Mouse (Mus musculus) left cerebral cortex, postnatal 25 days (tissue): ENCODE measurements at regions not wholly inside any gene's neighbourhood (a gene's known extent, or its start where the extent isn't known, plus 50 kb on each side); places are given as distances from the start of the nearest gene placed in this dataset.
A peak's percentile ranks its signal among the peaks of the same experiment; 100 is the strongest.

Experiments
- DNase-seq, 2 experiments: peaks; one replicate each; pipeline ENCODE4 v3.0.0; 2022; ENCODE audit warnings: low spot score in 2 of 2, mixed read lengths in 1 of 2
- intact Hi-C: fragments of 180-260 bp; cut with DNase I; formaldehyde crosslinking; loops from one replicate; pipeline ENCODE4 v1.15.1; 2025

DNA sequence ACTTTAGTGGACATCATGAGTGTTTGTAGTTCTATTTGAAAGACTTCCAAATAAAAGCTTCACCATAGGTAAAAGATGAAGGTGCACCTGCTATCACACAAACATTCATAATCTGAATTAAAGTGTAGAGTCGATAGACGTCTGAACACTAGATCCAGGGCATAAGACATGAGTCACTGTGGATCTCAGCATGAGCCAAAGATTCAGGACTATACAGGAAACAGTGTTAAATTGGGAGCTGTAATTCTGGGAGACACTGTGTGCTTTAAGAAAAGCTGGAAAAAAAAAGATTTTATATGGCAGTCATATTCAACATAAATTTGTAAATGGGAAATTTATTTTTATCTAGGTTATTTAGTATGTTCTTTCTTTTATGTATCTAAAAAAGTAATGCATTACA is 160.5 kb downstream of the Pdha2 start:
- peak; percentile 3 to 70 for DNase-seq
- intact Hi-C loops = no loop called here

DNA sequence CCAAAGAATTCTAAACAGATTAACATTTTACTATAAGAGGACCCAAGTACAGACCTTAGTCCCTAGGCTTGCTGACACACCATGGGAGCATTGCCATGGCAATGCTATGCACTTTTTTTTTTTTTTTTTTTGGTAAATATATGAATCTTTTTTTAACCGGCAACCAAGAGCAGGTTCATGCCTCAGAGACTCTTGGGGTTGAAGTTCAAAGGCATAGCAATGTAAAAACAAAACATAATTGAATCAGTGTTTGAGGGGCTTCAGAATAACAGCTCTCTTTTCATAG is 197.9 kb downstream of the Pdha2 start:
- DNase-seq = no peak
- intact Hi-C loops = no loop called here

DNA sequence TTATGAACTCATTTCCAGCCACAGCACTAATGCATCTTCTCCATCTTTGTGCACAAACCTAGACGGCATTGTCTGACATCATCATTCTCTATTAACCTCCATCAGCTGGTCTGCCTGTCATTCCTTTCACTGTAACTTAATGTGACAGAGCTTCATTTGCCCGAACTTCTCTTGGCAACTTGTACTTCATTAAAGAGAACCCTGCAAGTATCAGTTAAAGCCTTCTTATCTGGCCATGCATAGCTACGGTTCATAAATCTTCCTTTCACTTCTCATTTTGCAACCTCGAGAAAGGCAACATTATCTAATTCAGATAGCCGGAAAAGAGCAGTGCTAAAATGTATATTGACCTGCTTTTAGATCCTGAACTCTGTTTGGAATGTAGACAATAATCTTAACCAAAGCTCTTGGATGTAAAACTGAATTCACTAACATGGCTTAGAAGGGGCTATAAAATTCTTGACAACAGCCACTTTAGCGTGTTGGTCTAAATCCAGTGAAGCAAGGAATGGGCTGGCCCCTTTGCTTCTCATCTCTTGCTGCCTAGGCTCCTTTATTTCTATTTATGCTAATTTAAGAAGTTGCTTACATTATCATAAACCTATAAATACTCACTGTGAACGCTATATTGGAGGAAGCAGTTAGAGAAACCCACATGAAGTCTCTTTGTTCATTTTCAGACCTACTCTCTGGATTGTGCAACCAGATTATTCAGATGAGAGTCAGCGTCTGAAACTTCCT is 198.5 kb downstream of the Pdha2 start:
- peak in 1 of 2 experiments; percentile 5 for DNase-seq

DNA sequence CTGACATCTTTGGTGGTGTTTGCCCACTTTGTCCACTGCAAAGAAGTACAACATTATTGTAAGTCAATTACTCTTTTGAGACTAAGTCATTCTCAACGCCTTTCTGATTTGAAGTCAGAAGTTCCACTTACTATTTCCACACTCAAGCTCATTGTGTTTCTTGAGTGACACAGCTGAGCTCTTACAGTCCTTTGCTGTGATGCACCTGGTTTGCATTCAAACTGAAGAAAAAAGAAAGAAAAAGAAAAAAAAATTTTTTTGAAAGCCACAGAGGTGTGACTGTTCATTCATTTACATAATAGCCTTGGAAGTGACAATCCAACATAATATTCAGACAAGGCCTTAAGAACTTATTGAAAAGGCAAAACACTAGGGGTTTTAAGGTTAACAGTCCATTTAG is 199.2 kb downstream of the Pdha2 start:
- no peak for DNase-seq
- intact Hi-C loops = no loop called here

More for the DNA sequence above, 198.5 kb downstream of the Pdha2 start:
- intact Hi-C loops = no loop called here

DNA sequence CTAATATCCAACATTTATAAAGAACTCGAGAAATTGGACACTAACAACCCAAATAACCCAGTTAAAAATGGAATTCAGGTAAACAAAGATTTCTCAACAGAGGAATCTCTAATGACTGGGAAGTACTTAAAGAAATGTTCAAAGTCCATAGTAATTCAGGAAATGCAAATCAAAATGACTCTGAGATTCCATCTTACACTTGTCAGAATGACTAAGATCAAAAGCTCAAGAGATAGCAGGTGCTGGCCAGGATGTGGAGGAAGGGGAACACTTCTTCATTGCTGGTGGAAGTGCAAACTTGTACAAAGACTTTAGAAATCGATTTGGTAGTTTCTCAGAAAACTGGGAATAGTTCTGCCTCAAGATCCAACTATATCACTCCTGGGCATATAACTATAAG is 203.4 kb downstream of the Pdha2 start:
- DNase-seq = no peak
- intact Hi-C loops = no loop called here

DNA sequence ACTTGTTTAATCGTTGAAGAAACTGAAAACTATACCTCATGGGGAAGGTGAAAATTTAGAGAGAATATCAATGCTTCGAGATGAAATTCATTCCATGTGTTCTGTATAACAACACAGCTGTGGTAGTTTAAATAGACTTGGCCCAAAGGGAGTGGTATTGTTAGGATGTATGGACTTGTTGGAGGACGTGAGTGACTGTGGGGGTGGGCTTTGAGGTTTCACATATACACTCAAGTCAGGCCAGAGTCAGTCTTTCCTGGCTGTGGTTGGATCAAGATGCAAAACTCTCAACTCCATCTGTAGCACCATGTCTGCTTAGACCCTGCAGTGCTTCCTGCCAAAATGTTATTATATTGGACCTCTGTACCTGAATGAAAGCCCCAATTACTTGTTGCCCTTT is 206.3 kb downstream of the Pdha2 start:
- no peak for DNase-seq
- intact Hi-C loops = no loop called here

DNA sequence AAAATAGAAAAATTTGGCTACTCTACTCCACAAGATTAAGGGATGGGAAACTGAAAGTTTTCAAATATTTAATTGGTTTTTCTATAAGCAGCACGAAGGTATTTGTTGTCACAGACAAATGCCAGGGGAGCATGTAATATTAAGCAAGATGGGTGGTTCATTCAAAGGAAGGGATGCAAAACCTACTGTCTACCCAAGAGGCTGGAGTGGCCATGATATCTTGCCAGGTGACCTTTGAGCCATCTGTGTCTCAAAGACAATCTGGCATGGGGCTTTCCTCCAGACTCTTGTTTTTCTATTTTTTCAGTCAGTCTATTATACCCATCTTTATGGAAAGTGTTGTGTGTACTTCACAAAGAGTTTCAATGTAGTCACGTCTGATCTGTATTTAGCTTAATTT is 208.6 kb downstream of the Pdha2 start:
- intact Hi-C loops = no loop called here
- no peak for DNase-seq

DNA sequence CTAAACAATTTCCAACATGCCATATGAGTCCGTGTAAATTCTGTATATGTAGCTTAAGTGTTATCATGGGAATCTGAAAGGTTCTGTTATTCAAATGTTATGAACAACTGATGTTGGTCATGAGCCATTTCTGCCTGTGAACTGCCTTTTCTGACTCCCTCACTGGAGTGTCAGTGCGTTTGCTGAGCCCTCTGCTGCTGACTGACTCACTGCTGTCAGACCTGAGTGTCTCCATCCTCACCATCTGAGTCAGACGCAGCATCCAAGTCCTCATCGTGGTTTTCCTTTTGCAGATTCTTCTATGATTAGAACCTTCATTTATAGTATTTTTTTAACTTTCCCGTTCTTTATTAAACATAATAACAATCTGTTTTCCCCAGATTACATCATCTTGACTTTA is 223.9 kb downstream of the Pdha2 start:
- intact Hi-C loops = no loop called here
- DNase-seq = peak in 1 of 2 experiments; percentile 21

DNA sequence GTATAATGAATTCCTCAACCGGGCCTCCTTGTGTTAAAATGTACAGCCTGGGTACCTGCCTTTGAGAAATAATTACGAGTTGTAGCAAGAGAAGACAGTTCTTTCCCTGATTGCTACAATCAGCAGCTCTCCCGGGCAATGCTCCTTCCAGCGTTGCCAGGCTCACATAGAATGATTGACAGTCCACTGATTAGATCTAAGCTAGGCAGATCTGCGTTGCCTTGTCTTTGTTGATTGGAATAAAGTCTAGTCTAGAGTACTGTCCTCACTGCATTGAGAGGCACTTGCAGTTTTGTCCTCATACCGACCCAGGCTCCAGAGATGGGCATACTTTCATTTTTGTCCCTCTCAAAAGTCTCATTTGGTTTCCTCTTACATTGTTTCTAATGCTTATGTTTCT is 238.6 kb downstream of the Pdha2 start:
- no peak for DNase-seq
- intact Hi-C loops = no loop called here

DNA sequence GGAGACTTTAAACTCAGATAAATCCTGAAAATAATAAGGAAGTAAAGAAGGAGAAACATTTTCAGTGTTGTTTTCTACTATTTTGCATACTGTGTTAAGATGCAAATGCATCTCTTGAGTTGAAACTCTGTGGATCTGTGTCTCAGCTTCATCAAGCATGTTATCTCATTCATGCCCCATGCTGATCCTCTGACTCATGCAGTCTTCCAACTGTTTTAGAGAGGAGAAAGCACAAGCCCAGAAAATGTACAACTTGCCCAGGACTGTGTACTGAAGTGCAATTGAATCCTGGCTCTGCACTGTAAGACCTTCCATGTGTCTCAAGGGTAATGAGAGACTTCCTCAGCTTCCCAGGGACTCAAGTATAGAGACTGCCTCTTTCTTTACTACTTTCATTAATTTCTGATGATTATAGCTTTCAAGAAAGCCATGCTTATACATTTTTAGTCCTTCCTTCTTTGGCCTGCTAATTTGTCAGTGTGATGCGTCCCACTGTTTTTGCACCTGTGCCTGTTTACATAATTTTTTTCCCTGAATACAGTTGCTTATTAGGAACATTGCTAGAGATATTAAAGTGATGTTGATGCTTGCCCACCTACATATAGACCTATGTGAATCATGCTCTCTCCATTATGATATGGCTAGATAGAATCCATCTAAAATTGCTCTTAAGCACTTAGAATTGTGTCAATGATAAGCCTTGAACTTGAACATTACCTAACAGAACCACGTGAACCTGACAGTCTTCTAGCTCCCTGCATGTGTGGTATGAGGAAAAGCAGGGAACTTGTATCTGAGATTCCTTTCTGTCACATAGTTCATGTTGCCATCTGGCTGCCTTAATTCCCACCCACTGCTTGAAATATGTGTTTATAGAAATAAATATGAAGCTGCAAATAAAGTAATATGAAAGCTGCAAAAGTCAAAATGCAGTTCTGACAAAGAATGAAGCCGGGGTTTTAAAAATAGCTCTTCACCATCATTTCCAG is 242.0 kb downstream of the Pdha2 start:
- DNase-seq = no peak
- intact Hi-C loops = no loop called here

DNA sequence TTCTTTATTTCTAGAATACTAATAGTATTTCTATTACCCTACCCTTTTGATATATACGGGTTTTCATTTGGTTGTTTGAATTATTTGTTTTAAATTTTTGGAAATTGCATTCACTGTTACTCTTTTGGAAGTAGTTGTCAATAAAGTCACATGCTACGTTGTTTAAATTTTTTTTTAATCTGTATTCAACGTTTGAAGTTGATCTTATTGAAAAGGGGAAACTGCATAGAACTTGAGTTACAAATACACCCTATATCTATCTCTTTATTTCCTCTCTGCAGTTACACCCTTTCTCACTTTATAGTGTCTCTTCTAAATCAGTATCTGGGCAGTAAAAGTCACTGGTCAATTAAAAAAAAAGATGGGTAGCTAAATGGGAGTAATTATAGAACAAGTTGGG is 243.6 kb downstream of the Pdha2 start:
- intact Hi-C loops = no loop called here

DNA sequence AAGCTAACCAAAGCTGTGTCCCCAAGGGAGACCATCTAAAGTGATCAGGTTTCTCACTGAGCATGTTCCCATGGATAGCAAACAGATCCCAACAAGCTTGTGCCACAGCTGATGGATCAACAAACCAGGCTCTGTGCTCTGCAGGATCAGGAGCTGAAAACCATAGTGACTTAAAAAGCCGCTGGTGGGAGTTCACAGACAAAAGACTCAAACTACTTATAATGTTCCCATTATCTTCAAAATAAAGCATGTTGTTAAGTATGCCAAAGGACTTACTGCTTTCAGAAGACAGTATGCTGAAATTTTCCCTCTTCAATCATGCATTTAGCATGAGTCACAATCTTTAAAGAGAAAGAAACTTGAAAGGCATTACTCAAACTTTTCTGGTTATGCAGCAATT is 254.5 kb downstream of the Pdha2 start:
- no peak for DNase-seq
- intact Hi-C loops = no loop called here

More for the DNA sequence above, 243.6 kb downstream of the Pdha2 start:
- no peak for DNase-seq

DNA sequence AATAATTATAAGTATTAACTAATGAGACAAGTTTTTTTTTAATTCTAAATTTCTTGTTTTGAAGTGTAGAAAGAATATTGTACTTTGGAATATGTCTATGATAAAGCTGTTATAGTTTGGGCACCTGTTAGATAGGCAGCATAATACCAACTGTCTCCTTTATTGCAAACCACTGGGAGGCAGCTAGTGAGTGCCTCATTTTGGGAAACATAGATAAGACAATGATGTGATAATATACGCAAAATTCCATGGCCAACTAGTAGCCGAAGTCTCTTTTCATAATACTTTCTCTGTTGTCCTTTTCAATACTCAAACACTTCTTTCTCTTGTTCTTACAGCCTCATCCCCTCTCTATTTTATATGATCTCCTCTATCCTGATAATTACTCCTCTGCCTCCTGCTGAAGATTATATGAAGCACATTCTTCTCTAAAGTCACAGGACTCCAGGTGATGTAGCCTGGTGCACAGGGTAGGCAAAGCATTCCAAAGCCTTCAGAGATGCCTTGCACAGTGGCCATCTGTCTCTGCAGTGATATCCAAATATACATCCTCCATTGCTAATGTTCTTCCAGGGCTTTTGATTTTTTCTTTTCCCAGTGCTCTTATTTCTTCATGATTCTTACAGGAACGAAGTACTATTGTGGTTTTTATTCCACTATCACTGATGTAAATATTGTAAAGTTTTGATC is 259.9 kb downstream of the Pdha2 start:
- intact Hi-C loops = no loop called here
- DNase-seq = no peak

DNA sequence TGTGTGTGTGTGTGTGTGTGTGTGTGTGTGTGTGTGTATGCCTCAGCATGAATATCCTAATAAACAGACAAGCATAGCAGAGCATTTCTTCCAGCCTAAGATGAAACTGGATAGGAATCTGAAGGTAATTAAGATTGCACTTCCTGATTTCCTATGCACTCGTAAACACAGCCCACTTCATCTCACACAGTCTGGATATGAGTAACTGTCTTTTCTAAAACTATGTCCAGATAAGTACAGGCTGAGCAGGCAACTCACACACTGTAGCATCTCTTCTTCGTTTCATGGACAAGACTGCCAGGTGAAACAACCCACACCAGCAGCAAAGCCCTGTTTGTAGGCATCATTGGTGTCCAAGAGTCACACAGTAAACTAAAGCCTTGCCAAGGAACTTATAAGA is 261.1 kb downstream of the Pdha2 start:
- intact Hi-C loops = no loop called here
- DNase-seq = peak; percentile 16 to 58

DNA sequence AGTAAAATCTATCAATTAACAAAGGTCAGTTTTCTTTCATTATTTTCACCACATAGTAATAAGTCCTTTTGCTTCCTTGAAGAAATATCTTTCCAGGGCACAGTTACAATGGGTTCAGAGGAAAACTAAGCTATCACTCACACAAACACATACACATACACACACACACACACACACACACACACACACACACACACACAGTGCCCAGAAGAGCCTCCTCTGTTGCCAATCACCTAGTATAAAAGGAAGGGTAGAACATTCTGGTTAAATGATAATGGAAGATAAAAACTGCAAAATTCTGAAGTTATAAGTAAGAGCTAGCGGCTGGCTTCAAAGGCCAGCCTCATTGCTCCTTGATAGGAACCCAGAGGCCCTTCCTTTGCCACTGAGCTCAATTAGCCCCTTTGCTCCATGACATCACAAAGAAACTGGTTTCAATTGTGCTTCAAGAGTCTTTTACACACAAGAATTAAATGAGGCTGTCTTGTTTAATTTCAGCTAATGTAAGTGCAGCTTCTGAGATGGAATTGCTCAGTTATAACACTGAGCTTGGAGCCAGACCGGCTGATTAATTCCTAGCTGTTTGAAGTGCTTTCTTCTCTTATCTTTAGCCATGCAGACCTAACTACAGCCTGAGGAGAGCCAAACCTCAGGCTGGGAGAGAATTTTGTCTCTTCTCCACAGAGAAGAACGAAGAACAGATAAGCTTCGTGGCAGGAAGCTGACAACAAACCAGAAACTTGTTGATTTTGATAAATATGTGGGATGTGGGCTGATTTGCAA is 262.1 kb downstream of the Pdha2 start:
- no peak for DNase-seq
- intact Hi-C loops = no loop called here

DNA sequence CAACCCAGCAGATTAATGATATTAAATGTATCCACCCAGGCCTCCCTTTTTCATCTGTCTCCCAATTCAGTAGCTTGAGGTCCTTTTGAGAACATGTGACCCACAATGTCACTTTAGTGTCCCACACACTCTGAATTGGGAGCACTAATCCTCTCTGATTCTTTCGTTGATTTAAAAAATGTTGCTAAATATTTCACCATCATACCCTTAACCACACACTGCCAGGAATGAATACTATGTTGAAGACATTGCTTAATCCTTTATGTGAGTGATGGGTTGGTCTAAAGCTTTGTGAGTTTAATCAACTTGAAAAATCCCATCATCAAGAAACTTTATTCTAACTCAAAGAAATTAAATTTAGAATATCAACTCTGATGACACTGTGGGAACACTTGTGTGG is 269.7 kb downstream of the Pdha2 start:
- intact Hi-C loops = no loop called here
- no peak for DNase-seq

DNA sequence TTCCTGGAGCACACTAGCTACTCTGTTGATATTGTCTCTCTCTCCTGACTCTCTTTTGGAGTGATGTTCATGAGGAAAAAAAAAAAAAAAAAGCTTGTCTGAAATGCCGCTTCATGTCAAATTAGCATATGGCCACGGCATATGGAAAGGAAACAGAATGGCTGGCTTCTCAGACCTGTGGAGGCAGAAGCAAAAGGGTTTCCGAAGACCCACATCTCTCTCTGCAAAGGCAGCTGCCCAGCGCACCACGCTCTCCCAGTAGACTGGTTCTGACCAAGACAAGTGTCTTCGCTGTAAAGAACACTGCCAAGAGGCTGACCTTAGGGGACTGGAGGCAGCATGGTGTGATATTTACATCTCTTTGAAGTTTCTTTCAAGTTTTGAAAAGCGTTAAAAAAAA is 270.3 kb downstream of the Pdha2 start:
- DNase-seq = no peak
- intact Hi-C loops = no loop called here

DNA sequence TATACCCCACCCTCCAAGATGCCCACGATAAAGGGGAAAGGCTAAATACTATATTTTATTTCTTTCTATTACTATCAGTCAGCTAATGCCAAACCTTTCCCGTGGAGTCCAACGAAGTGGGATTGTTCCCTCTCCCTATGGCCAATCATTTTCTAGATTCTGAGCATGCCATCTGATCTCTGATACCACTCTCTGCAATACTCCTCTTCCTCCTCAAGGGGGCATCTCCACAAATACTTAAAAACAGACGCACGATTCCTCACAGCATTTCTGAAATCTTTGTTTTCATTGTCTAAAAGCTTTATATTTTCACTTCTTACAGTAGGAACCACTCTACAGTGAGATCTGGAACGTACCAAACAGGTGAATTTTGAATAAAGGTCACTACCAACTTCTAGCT is 270.8 kb downstream of the Pdha2 start:
- intact Hi-C loops = no loop called here
- no peak for DNase-seq

DNA sequence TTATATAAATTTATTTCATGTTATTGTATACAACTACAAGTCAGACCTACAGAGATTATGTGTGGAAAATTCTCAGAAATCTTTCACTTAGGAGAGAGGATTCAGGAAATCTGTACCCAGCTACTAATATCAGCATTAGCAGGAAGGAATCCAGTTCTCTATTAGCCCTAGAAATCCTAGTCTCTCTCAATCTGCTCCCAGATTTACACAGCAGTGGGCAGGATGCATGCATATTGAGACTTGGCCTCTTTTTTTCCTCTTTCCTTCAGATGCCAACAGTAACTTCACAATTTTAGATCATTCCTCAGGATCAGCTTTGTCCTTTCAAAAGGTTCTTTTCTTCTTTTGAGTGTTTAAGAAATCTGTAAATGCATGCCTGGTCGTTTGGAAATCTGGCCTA is 279.0 kb downstream of the Pdha2 start:
- intact Hi-C loops = no loop called here
- DNase-seq = no peak

DNA sequence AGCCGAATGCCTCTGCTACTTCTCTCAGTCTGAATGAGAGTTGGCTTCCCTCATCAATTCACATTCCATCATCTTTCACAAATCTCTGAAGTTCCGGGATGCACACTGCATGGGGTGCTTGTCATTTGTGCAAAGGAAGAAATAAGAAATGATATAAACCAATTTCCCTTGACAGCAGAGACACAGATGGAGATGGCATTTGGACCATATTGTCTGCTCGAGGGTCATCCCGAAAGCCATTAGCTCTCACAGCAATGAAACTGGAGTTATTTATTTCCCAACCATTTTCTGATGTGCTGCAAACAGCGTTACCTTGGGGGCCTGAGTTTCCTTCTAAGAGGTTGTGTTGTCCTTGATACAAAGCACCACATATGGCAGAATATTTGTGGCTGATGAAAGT is 285.5 kb downstream of the Pdha2 start:
- no peak for DNase-seq
- intact Hi-C loops = no loop called here
